Mouse (Mus musculus): Measurements from ENCODE around the gene Sgms2. TPM values are rescaled to one million over a fixed set of nuclear protein-coding genes. Genes with fewer than 3 reads are reported as not detected.

Sgms2 gene
- polyA plus RNA-seq, 1 experiment = 8.6 TPM

- H3K4me3 ChIP-seq (ENCODE audit: insufficient read depth, poor library complexity, severe bottlenecking) = no peak overlapping the region
- H3K79me2 ChIP-seq (ENCODE audit: control insufficient read depth, insufficient read depth) = no peaks in the 10 kb centered on the region
- TF ChIP-seq CTCF (IDR thresholded peaks at IDR 0.05; ENCODE audit: control insufficient read depth, insufficient read depth, insufficient read length) (no peak), FOSL1 (IDR thresholded peaks at IDR 0.05; ENCODE audit: insufficient read depth, low read length, poor library complexity, severe bottlenecking) (no peak), USF1 (IDR thresholded peaks at IDR 0.05; ENCODE audit: low read depth) (no peak)
- no peaks in the 10 kb centered on the region for H3K27me3 ChIP-seq (ENCODE audit: control insufficient read depth, insufficient read depth, insufficient read length)
- H3K36me3 ChIP-seq (ENCODE audit: control insufficient read depth, insufficient read depth) = no peaks in the 10 kb centered on the region
- no peaks in the 10 kb centered on the region for H3K79me3 ChIP-seq (ENCODE audit: low read depth)
- H3ac ChIP-seq (ENCODE audit: control insufficient read depth, insufficient read length, low read depth) = no peak overlapping the region
Observed at GRCm38 (mm10) chr3:131306255-131306654, 185.0 kb downstream of the Sgms2 start.

- H3K36me3 ChIP-seq (ENCODE audit: control insufficient read depth, insufficient read depth) = no peaks in the 10 kb centered on the region
- TF ChIP-seq MYOD1 (IDR thresholded peaks at IDR 0.05; ENCODE audit: control insufficient read depth, insufficient read length, low read depth) (no peak), MAX (IDR thresholded peaks at IDR 0.05) (no peak), FOSL1 (IDR thresholded peaks at IDR 0.05; ENCODE audit: insufficient read depth, low read length, poor library complexity, severe bottlenecking) (no peak), MYOG (IDR thresholded peaks at IDR 0.05; ENCODE audit: control insufficient read depth, extremely low read depth, insufficient read length) (no peak), CTCF (IDR thresholded peaks at IDR 0.05; ENCODE audit: control insufficient read depth, insufficient read depth, insufficient read length) (no peak), USF1 (IDR thresholded peaks at IDR 0.05; ENCODE audit: low read depth) (no peak), CEBPB (IDR thresholded peaks at IDR 0.05; ENCODE audit: low read depth) (no peak)
- H3K27me3 ChIP-seq (ENCODE audit: control insufficient read depth, insufficient read depth, insufficient read length) = no peaks in the 10 kb centered on the region
- H3K79me2 ChIP-seq (ENCODE audit: control insufficient read depth, insufficient read depth) = no peaks in the 10 kb centered on the region
- no peaks in the 10 kb centered on the region for H3K79me3 ChIP-seq (ENCODE audit: low read depth)
- no peak overlapping the region for H3ac ChIP-seq (ENCODE audit: control insufficient read depth, insufficient read length, low read depth)
- H3K4me3 ChIP-seq (ENCODE audit: insufficient read depth, poor library complexity, severe bottlenecking) = peak overlapping the region; percentile 61
Observed at GRCm38 (mm10) chr3:131303320-131303714, 187.9 kb downstream of the Sgms2 start.

GRCm38 (mm10) chr3:131302452-131303319 is 188.5 kb downstream of the Sgms2 start, which contains the start of gene Cyp2u1:
TSS of gene Cyp2u1 (minus strand) at chr3:131303227.
- peak within 1 kb of the TSS; percentile 61 for H3K4me3 ChIP-seq (ENCODE audit: insufficient read depth, poor library complexity, severe bottlenecking)
- H3K36me3 ChIP-seq (ENCODE audit: control insufficient read depth, insufficient read depth) = no peaks in the 10 kb centered on the region
- peak within 1 kb of the TSS; percentile 73 for H3ac ChIP-seq (ENCODE audit: control insufficient read depth, insufficient read length, low read depth)
- H3K79me3 ChIP-seq (ENCODE audit: low read depth) = no peaks in the 10 kb centered on the region
- no peak for TF ChIP-seq FOSL1 (IDR thresholded peaks at IDR 0.05; ENCODE audit: insufficient read depth, low read length, poor library complexity, severe bottlenecking)
- no peak for TF ChIP-seq MYOG (IDR thresholded peaks at IDR 0.05; ENCODE audit: control insufficient read depth, extremely low read depth, insufficient read length)
- no peak for TF ChIP-seq CTCF (IDR thresholded peaks at IDR 0.05; ENCODE audit: control insufficient read depth, insufficient read depth, insufficient read length)
- TF ChIP-seq MAX (IDR thresholded peaks at IDR 0.05) = no peak
- TF ChIP-seq MYOD1 (IDR thresholded peaks at IDR 0.05; ENCODE audit: control insufficient read depth, insufficient read length, low read depth) = no peak
- TF ChIP-seq CEBPB (IDR thresholded peaks at IDR 0.05; ENCODE audit: low read depth) = no peak
- no peak for TF ChIP-seq USF1 (IDR thresholded peaks at IDR 0.05; ENCODE audit: low read depth)
- H3K79me2 ChIP-seq (ENCODE audit: control insufficient read depth, insufficient read depth) = no peaks in the 10 kb centered on the region
- no peaks in the 10 kb centered on the region for H3K27me3 ChIP-seq (ENCODE audit: control insufficient read depth, insufficient read depth, insufficient read length)

GRCm38 (mm10) chr3:131299908-131300307 is 191.3 kb downstream of the Sgms2 start:
- Histone ChIP-seq H3ac (ENCODE audit: control insufficient read depth, insufficient read length, low read depth) (no peak overlapping the region), H3K79me3 (ENCODE audit: low read depth) (no peaks in the 10 kb centered on the region)

GRCm38 (mm10) chr3:131299078-131299477 is 192.1 kb downstream of the Sgms2 start:
- Histone ChIP-seq H3ac (ENCODE audit: control insufficient read depth, insufficient read length, low read depth) (no peak overlapping the region), H3K79me2 (ENCODE audit: control insufficient read depth, insufficient read depth) (no peaks in the 10 kb centered on the region), H3K27me3 (ENCODE audit: control insufficient read depth, insufficient read depth, insufficient read length) (no peaks in the 10 kb centered on the region), H3K36me3 (ENCODE audit: control insufficient read depth, insufficient read depth) (no peaks in the 10 kb centered on the region), H3K4me3 (ENCODE audit: insufficient read depth, poor library complexity, severe bottlenecking) (no peak overlapping the region), H3K79me3 (ENCODE audit: low read depth) (no peaks in the 10 kb centered on the region)
- TF ChIP-seq MYOG (IDR thresholded peaks at IDR 0.05; ENCODE audit: control insufficient read depth, extremely low read depth, insufficient read length) (no peak), USF1 (IDR thresholded peaks at IDR 0.05; ENCODE audit: low read depth) (no peak), CTCF (IDR thresholded peaks at IDR 0.05; ENCODE audit: control insufficient read depth, insufficient read depth, insufficient read length) (no peak)

More at GRCm38 (mm10) chr3:131299908-131300307, 191.3 kb downstream of the Sgms2 start:
- TF ChIP-seq CEBPB (IDR thresholded peaks at IDR 0.05; ENCODE audit: low read depth) (no peak), CTCF (IDR thresholded peaks at IDR 0.05; ENCODE audit: control insufficient read depth, insufficient read depth, insufficient read length) (no peak), MYOG (IDR thresholded peaks at IDR 0.05; ENCODE audit: control insufficient read depth, extremely low read depth, insufficient read length) (no peak), MYOD1 (IDR thresholded peaks at IDR 0.05; ENCODE audit: control insufficient read depth, insufficient read length, low read depth) (no peak), FOSL1 (IDR thresholded peaks at IDR 0.05; ENCODE audit: insufficient read depth, low read length, poor library complexity, severe bottlenecking) (no peak), USF1 (IDR thresholded peaks at IDR 0.05; ENCODE audit: low read depth) (no peak), MAX (IDR thresholded peaks at IDR 0.05) (no peak)
- no peaks in the 10 kb centered on the region for H3K36me3 ChIP-seq (ENCODE audit: control insufficient read depth, insufficient read depth)
- no peaks in the 10 kb centered on the region for H3K79me2 ChIP-seq (ENCODE audit: control insufficient read depth, insufficient read depth)
- H3K27me3 ChIP-seq (ENCODE audit: control insufficient read depth, insufficient read depth, insufficient read length) = no peaks in the 10 kb centered on the region
- no peak overlapping the region for H3K4me3 ChIP-seq (ENCODE audit: insufficient read depth, poor library complexity, severe bottlenecking)
